Mouse (Mus musculus): ENCODE measurements around the gene Ilkap. TPM values are rescaled to one million over a fixed set of nuclear protein-coding genes. Genes with fewer than 3 reads are reported as not detected.

Gene Ilkap
- polyA plus RNA-seq, 1 experiment from 2014 or later, result 172 TPM

DNA sequence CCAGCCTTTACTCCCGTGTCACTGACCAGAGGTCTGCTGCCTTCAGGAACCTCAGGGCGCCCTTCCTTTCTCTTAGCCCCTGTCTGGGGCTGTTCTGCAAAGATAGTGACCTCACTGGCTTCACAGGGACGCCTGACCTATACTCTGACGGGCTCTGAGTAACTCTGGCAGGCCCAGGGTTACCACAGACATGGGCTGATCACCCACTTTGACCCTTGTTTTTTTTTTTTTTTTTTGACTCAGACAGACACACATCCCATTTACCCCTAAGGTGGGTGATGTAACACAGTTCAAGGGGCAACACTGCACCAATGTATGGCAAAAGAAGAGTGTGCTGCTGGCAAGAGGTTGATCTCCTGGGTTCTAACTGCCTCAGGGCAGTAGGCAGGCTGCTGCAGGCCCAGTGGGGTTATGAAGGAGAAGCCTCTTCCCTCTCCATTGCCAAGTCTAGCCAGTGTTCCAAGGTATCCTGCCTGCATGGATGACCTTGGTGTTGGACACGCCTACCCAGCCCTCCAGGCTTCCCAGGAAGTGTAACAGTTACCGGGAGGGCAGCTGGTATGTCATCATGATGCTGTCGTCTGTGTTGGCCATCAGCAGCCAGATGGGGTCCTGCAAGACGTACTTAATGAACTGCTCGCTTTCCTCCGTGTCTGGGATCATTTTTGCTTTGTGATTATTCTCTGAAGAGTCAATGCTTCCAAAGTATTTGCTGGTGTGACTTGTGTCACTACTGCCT lies 21.4 kb upstream of the Ilkap start:
- Histone ChIP-seq H3K4me2 (replicated peaks; ENCODE audit: low read depth, low read length) (no peak overlapping the region), H3K27ac (ENCODE audit: low read depth, low read length) (no peak overlapping the region), H3K9me3 (ENCODE audit: control insufficient read depth, low read length) (no peaks in the 10 kb centered on the region), H3K27me3 (ENCODE audit: control insufficient read depth, insufficient read depth, low read length) (no peaks in the 10 kb centered on the region), H3K4me3 (ENCODE audit: low read depth, low read length) (no peak overlapping the region), H3K9ac (ENCODE audit: low read depth, low read length) (no peak overlapping the region), H3K4me1 (replicated peaks; ENCODE audit: control insufficient read depth, insufficient read depth, low read length) (peaks cover 5% of the 10 kb centered on the region), H3K36me3 (ENCODE audit: control insufficient read depth, insufficient read depth, low read length) (no peaks in the 10 kb centered on the region)
- WGBS, result 65% methylated on average over 10 of the region's 10 CpGs
- no peak for ATAC-seq (ENCODE audit: low FRiP score)
- peak; percentile 27 for DNase-seq (ENCODE audit: low spot score)

DNA sequence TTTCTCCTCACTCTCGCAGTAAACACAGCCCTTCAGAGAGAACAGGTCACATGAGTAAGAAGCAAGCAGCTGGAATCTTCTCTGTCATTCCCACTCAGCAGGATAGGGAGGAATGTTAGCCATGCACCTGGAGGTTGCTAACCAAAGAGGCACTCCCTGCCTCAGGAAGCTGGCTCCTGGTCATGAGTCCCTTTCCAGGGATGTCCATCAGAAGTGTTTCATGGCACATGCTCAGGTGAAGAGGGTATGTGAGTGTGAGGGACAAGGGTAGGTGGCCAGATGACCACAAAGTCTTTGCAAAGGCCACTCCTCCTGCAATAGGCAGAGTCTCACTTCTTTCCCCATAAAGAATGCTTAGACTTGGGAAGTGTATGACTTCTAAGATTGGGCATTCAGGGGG lies 19.4 kb upstream of the Ilkap start:
- Histone ChIP-seq H3K36me3 (ENCODE audit: control insufficient read depth, insufficient read depth, low read length) (no peaks in the 10 kb centered on the region), H3K4me3 (ENCODE audit: low read depth, low read length) (no peak overlapping the region), H3K9me3 (ENCODE audit: control insufficient read depth, low read length) (no peaks in the 10 kb centered on the region), H3K27me3 (ENCODE audit: control insufficient read depth, insufficient read depth, low read length) (no peaks in the 10 kb centered on the region), H3K4me1 (replicated peaks; ENCODE audit: control insufficient read depth, insufficient read depth, low read length) (peaks cover 5% of the 10 kb centered on the region), H3K9ac (ENCODE audit: low read depth, low read length) (no peak overlapping the region), H3K4me2 (replicated peaks; ENCODE audit: low read depth, low read length) (no peak overlapping the region), H3K27ac (ENCODE audit: low read depth, low read length) (no peak overlapping the region)
- DNase-seq (ENCODE audit: low spot score) (no peak), ATAC-seq (ENCODE audit: low FRiP score) (no peak)
- 80% methylated on average over 1 of the region's 1 CpGs for WGBS

DNA sequence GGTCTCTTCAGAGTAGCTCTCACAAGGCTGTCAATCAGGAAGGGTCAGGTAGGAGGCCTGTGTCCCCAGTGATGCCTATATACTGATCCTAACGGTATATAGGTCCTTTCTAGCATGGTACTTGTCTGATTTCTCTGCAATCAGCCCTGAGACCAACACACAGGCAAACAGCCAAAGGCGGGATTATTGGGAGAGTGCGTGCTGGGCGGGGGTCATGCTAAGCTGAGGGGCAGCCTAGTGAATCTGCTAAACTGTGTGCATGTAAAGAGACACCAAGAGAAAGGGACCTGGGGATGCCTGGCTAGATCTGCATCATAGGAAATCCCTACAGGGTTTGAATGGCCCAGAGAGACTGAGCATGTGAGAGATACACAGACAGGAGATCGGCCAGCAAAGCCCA lies 16.7 kb upstream of the Ilkap start:
- ATAC-seq (ENCODE audit: low FRiP score) (no peak), DNase-seq (ENCODE audit: low spot score) (peak; percentile 23)
- Histone ChIP-seq H3K27ac (ENCODE audit: low read depth, low read length) (peak overlapping the region; percentile 97), H3K9ac (ENCODE audit: low read depth, low read length) (peak overlapping the region; percentile 61), H3K4me1 (replicated peaks; ENCODE audit: control insufficient read depth, insufficient read depth, low read length) (peaks cover 13% of the 10 kb centered on the region), H3K4me3 (ENCODE audit: low read depth, low read length) (no peak overlapping the region), H3K27me3 (ENCODE audit: control insufficient read depth, insufficient read depth, low read length) (no peaks in the 10 kb centered on the region), H3K4me2 (replicated peaks; ENCODE audit: low read depth, low read length) (no peak overlapping the region), H3K9me3 (ENCODE audit: control insufficient read depth, low read length) (no peaks in the 10 kb centered on the region), H3K36me3 (ENCODE audit: control insufficient read depth, insufficient read depth, low read length) (no peaks in the 10 kb centered on the region)
- WGBS, result 70% methylated on average over 5 of the region's 5 CpGs

DNA sequence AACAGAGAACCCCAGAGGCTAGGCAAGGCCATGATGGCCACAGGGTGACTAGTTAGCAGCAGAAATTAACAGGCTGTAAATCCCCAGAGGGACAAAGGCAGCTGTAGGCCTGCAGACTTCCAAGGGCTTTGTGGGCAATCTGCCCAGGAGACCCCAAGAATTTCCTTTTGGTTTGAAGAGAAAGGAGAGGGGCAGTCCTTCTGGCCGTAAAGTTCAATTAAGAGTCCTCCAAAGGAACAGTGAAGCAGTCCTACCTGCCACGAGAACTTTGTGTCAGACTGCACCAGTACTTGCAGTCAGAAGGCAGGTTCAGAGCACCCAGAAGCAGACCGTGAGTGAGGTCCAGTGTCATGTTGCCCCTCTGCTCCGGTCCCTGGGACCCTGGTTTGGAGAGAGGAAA lies 16.3 kb upstream of the Ilkap start:
- Histone ChIP-seq H3K27me3 (ENCODE audit: control insufficient read depth, insufficient read depth, low read length) (no peaks in the 10 kb centered on the region), H3K27ac (ENCODE audit: low read depth, low read length) (peak overlapping the region; percentile 97), H3K4me1 (replicated peaks; ENCODE audit: control insufficient read depth, insufficient read depth, low read length) (peaks cover 13% of the 10 kb centered on the region), H3K4me2 (replicated peaks; ENCODE audit: low read depth, low read length) (0 out of 2 replicates have a peak overlapping the region, but pooled peaks have one; percentile 96), H3K9ac (ENCODE audit: low read depth, low read length) (peak overlapping the region; percentile 61), H3K9me3 (ENCODE audit: control insufficient read depth, low read length) (no peaks in the 10 kb centered on the region), H3K36me3 (ENCODE audit: control insufficient read depth, insufficient read depth, low read length) (no peaks in the 10 kb centered on the region), H3K4me3 (ENCODE audit: low read depth, low read length) (no peak overlapping the region)
- 55% methylated on average over 4 of the region's 4 CpGs for WGBS
- no peak for ATAC-seq (ENCODE audit: low FRiP score)
- DNase-seq (ENCODE audit: low spot score), result peak; percentile 35

DNA sequence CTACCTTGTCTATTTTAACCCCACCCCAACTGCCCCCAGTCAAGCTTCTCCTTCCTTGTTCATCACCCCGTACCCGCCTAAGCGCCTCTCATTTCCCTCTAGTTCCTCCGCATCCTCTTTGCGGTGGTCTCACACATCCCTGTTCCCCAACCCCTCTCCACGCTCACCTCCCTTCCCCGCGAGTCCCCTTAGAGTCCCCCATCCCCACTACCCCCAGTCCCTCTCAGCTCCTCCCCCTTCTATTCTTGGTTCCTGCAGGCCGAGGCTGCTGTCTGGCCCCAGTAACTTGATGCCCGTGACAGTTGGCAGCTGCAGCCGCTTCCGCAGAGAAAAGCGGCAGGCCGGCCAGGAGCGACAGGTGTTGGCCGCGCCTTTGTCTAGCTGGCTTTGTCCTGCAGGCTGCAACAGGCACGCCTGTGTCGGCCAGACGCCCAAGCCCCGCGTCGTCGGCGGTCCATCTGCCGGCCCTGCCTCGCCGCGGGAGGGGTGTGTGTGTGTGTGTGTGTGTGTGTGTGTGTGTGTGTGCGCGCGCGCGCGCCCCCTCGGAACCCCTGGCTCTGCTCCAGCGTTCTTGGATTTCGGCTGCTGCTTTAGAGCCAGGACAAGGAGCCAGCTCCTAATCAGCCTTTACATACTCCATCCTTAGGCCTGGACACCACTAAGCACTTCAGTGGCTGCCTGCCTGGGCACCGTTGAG lies 15.4 kb upstream of the Ilkap start, which contains the start of gene Hes6:
Gene Hes6, minus strand, starts transcription at position 141 of the 697 bp plus-strand sequence.
- Histone ChIP-seq H3K27me3 (ENCODE audit: control insufficient read depth, insufficient read depth, low read length) (no peaks in the 10 kb centered on the region), H3K9ac (ENCODE audit: low read depth, low read length) (peak within 1 kb of the TSS; percentile 88), H3K9me3 (ENCODE audit: control insufficient read depth, low read length) (no peaks in the 10 kb centered on the region), H3K4me1 (replicated peaks; ENCODE audit: control insufficient read depth, insufficient read depth, low read length) (peaks cover 13% of the 10 kb centered on the region), H3K36me3 (ENCODE audit: control insufficient read depth, insufficient read depth, low read length) (no peaks in the 10 kb centered on the region), H3K27ac (ENCODE audit: low read depth, low read length) (peak within 1 kb of the TSS; percentile 97), H3K4me2 (replicated peaks; ENCODE audit: low read depth, low read length) (peak within 1 kb of the TSS; percentile 96), H3K4me3 (ENCODE audit: low read depth, low read length) (peak within 1 kb of the TSS; percentile 75)
- WGBS, result under 1% methylated on average over 39 of the region's 39 CpGs
- ATAC-seq (ENCODE audit: low FRiP score) (peak; percentile 70), DNase-seq (ENCODE audit: low spot score) (peak; percentile 87)

DNA sequence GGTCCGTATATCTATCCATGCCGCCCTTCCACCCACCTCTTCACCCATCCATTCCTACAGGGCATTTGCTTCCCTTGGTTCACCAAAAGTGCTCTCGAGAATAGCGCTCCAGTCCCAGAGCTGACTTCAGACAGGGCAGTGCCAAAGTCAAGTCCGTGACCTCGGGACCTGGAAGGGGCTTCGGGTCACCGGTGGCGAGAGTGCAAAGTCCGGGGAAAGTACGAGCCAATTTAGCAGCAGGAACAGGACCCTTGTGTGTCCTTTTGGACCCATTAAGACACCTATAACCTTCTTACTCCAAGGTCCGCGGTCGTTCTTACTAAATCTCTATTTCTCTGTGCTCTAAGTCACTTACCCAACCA lies 14.9 kb upstream of the Ilkap start:
- Histone ChIP-seq H3K27me3 (ENCODE audit: control insufficient read depth, insufficient read depth, low read length) (no peaks in the 10 kb centered on the region), H3K36me3 (ENCODE audit: control insufficient read depth, insufficient read depth, low read length) (no peaks in the 10 kb centered on the region), H3K9me3 (ENCODE audit: control insufficient read depth, low read length) (no peaks in the 10 kb centered on the region), H3K4me3 (ENCODE audit: low read depth, low read length) (peak overlapping the region; percentile 75), H3K4me1 (replicated peaks; ENCODE audit: control insufficient read depth, insufficient read depth, low read length) (peaks cover 13% of the 10 kb centered on the region), H3K9ac (ENCODE audit: low read depth, low read length) (peak overlapping the region; percentile 61), H3K4me2 (replicated peaks; ENCODE audit: low read depth, low read length) (peak overlapping the region; percentile 96), H3K27ac (ENCODE audit: low read depth, low read length) (peak overlapping the region; percentile 97)
- DNase-seq (ENCODE audit: low spot score), result no peak
- WGBS, result 1% methylated on average over 14 of the region's 14 CpGs
- ATAC-seq (ENCODE audit: low FRiP score), result no peak

DNA sequence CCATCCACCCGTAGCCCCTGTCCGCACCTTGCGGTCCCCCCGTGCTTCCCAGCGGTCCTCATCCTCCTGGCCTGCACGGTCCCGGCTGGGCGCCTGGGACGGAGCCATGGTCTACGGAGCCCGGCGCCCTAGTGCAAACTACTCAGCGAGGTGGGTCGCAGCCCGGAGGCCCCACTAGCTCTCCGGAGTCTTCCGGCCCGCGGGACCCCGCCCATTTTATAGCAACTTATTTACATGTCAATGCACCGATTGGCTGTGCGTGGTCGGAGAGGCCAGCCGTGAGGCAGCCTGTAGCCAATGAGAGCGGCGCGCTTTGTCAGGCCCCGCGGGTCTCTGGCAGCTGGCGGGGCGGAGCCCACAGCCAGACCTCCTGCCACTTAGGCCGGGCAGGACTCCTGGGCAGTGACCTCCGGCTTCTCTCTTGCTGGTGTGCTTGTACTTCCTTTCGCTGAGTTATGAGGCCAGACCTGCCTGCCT lies 14.5 kb upstream of the Ilkap start:
- 0% methylated on average over 34 of the region's 34 CpGs for WGBS
- no peaks in the 10 kb centered on the region for H3K27me3 ChIP-seq (ENCODE audit: control insufficient read depth, insufficient read depth, low read length)
- H3K9ac ChIP-seq (ENCODE audit: low read depth, low read length), result peak overlapping the region; percentile 88
- peaks cover 13% of the 10 kb centered on the region for H3K4me1 ChIP-seq (replicated peaks; ENCODE audit: control insufficient read depth, insufficient read depth, low read length)
- peak overlapping the region; percentile 97 for H3K27ac ChIP-seq (ENCODE audit: low read depth, low read length)
- H3K9me3 ChIP-seq (ENCODE audit: control insufficient read depth, low read length), result no peaks in the 10 kb centered on the region
- ATAC-seq (ENCODE audit: low FRiP score) (peak; percentile 91), DNase-seq (ENCODE audit: low spot score) (peak; percentile 94)
- H3K36me3 ChIP-seq (ENCODE audit: control insufficient read depth, insufficient read depth, low read length), result no peaks in the 10 kb centered on the region
- H3K4me3 ChIP-seq (ENCODE audit: low read depth, low read length), result peak overlapping the region; percentile 75
- H3K4me2 ChIP-seq (replicated peaks; ENCODE audit: low read depth, low read length), result peak overlapping the region; percentile 96

DNA sequence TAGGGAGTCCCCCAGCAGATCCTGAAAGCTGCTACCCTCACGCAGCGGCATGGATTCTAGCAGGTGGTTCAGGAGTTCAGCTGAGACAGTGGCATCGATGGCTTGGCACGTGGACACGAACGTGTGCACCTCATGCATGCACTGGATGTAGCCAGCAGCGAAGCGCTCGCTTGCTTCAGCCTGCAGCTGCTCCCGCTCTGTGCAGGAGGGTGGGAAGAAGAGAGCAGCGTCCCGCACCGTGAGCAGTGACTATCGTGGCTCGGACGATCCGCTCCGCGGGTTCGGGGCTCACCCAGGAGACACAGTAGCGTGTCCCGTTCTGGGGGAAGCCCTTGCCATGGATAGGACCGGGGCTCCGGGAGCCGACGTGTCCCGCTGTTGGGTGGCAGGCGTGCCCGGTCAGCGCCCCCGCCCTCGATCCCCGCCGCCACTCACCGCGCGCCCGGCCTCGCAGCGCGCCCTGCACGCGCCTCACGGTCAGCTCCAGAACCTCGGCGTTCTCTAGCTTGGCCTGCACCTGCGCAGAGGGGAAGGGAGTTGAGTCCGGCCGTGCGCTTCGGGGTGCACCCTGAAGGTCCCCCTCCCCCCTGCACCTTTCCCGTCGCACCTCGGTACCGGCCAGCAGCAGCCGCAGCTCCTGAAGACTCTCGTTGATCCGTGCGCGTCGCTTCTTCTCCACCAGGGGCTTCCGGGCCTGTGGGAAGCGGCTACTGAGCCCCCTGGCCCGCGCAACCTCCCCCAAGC lies 13.8 kb upstream of the Ilkap start:
- H3K4me3 ChIP-seq (ENCODE audit: low read depth, low read length), result peak overlapping the region; percentile 75
- H3K9ac ChIP-seq (ENCODE audit: low read depth, low read length), result peak overlapping the region; percentile 88
- WGBS, result 4% methylated on average over 57 of the region's 65 CpGs
- no peaks in the 10 kb centered on the region for H3K9me3 ChIP-seq (ENCODE audit: control insufficient read depth, low read length)
- no peaks in the 10 kb centered on the region for H3K36me3 ChIP-seq (ENCODE audit: control insufficient read depth, insufficient read depth, low read length)
- peak overlapping the region; percentile 97 for H3K27ac ChIP-seq (ENCODE audit: low read depth, low read length)
- H3K4me2 ChIP-seq (replicated peaks; ENCODE audit: low read depth, low read length), result peak overlapping the region; percentile 96
- H3K27me3 ChIP-seq (ENCODE audit: control insufficient read depth, insufficient read depth, low read length), result no peaks in the 10 kb centered on the region
- peak; percentile 1 for ATAC-seq (ENCODE audit: low FRiP score)
- DNase-seq (ENCODE audit: low spot score), result peak; percentile 46
- peaks cover 13% of the 10 kb centered on the region for H3K4me1 ChIP-seq (replicated peaks; ENCODE audit: control insufficient read depth, insufficient read depth, low read length)

Measured in hindbrain, embryonic 11.5 days (tissue).